Mouse (Mus musculus) intestine, postnatal 0 days (tissue): Measurements from ENCODE around the gene Atp6v0e. TPM values are rescaled to one million over a fixed set of nuclear protein-coding genes. Genes with fewer than 3 reads are reported as not detected.

Experiments used
- ATAC-seq: fragments of 200-750 bp; cut with Nextera tagmentation; 2 replicates; pipeline ENCODE4 v1.8.0; 2017; ENCODE audit warnings: mild to moderate bottlenecking, moderate TSS enrichment, moderate library complexity
- H3K27ac ChIP-seq: fragments of 300-500 bp; sonication (generic); 2 replicates; pipeline ENCODE4 v1.5.1; 2014; ENCODE audit warnings: mild to moderate bottlenecking, low read depth, low read length, moderate library complexity
- H3K27me3 ChIP-seq: fragments of 300-500 bp; sonication (generic); replicated peaks from 2 replicates; pipeline ENCODE4 v1.6.1; 2014; ENCODE audit warnings: low read length, mixed read lengths; ENCODE audit not compliant: control insufficient read depth, insufficient read depth
- H3K36me3 ChIP-seq: fragments of 300-500 bp; sonication (generic); 2 replicates; pipeline ENCODE4 v1.6.1; 2014; ENCODE audit warnings: mild to moderate bottlenecking, moderate library complexity; ENCODE audit not compliant: control insufficient read depth, insufficient read depth
- H3K4me1 ChIP-seq: fragments of 300-500 bp; sonication (generic); replicated peaks from 2 replicates; pipeline ENCODE4 v1.6.1; 2014; ENCODE audit warnings: antibody characterized with exemption, low read length, mixed read lengths; ENCODE audit not compliant: control insufficient read depth, insufficient read depth
- H3K4me2 ChIP-seq: fragments of 300-500 bp; sonication (generic); replicated peaks from 2 replicates; pipeline ENCODE4 v1.6.1; 2014; ENCODE audit warnings: low read depth, mild to moderate bottlenecking, moderate library complexity
- H3K4me3 ChIP-seq: fragments of 300-500 bp; sonication (generic); 2 replicates; pipeline ENCODE4 v1.5.1; 2014; ENCODE audit warnings: low read depth, low read length
- H3K9ac ChIP-seq: fragments of 300-500 bp; sonication (generic); 2 replicates; pipeline ENCODE4 v1.6.1; 2014; ENCODE audit warnings: mild to moderate bottlenecking, low read depth, low read length
- H3K9me3 ChIP-seq: fragments of 300-500 bp; sonication (generic); 2 replicates; pipeline ENCODE4 v1.6.1; 2016; ENCODE audit warnings: mixed run types; ENCODE audit not compliant: control insufficient read depth
- CTCF ChIP-seq: sonication (generic); IDR thresholded peaks from 2 replicates; pipeline ENCODE4 v1.5.1; 2016; ENCODE audit warnings: low read depth, mild to moderate bottlenecking, control low read depth, antibody characterized with exemption, moderate library complexity
- WGBS: fragments of 180-500 bp; shearing (Covaris S2); extraction: QIAGEN DNeasy Blood & Tissue Kit; methylation state at CpG from one replicate; pipeline ENCODE4 v1.1.7; 2014; 5-methylcytosine and 5-hydroxymethylcytosine counted together
- polyA plus RNA-seq: library from polyadenylated mRNA; unstranded; fragments of >200 nt; fragmentation: Nextera tagmentation; extraction: Ambion mirVana; gene quantifications from 2 replicates; pipeline ENCODE4 v1.2.1, GENCODE M21; 2015

Atp6v0e gene
- polyA plus RNA-seq, 1 experiment from 2014 or later = 571 TPM

DNA sequence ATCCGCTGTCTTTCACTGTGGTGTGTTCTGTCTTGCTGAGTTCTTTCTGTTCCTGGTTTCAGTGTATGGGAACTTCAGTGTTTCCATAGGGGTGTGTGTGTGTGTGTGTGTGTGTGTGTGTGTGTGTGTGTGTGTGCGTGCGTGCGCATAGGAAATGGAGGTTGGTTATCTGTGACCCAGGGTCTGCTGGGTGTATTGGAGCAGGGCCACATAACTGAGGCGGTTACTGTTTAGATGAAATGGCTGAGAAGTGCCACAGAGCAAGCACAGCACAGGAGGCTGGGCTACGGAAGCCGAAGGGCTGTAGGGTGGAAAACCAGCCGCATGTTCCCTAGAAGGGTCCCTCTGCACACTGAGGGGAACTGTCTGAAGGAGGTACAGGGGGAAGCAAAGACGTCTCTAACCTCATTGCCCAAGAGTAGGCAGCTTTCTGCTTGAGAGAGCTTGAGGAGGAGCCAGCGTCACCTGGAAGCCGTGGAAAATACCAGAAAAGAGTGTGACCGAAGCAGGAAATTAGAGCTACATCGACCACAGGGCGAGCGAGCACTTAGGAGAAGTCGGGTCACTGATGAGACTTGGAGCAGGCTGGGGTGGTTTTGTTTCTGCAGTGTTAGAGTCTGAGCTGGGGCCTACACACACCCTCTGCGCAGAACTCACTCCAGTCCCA, 23.4 kb downstream of the Atp6v0e start:
- Histone ChIP-seq H3K9ac (no peak overlapping the region), H3K27ac (no peak overlapping the region), H3K9me3 (no peaks in the 10 kb centered on the region), H3K4me2 (no peak overlapping the region), H3K36me3 (peaks cover 16% of the 10 kb centered on the region; the same call in 1 of the 2 replicates), H3K4me3 (no peak overlapping the region), H3K27me3 (no peaks in the 10 kb centered on the region), H3K4me1 (no peaks in the 10 kb centered on the region)
- WGBS = 87% methylated on average over 17 of the region's 17 CpGs
- ATAC-seq = no peak
- no peak for TF ChIP-seq CTCF

GRCm38 (mm10) chr17:26688795-26689735, 26.0 kb downstream of the Atp6v0e start:
- Histone ChIP-seq H3K27ac (no peak overlapping the region), H3K27me3 (no peaks in the 10 kb centered on the region), H3K9me3 (no peaks in the 10 kb centered on the region), H3K4me1 (no peaks in the 10 kb centered on the region), H3K9ac (no peak overlapping the region), H3K4me3 (no peak overlapping the region), H3K36me3 (peaks cover 16% of the 10 kb centered on the region; the same call in 1 of the 2 replicates), H3K4me2 (no peak overlapping the region)
- 71% methylated on average over 8 of the region's 8 CpGs for WGBS
- no peak for TF ChIP-seq CTCF
- no peak for ATAC-seq

DNA sequence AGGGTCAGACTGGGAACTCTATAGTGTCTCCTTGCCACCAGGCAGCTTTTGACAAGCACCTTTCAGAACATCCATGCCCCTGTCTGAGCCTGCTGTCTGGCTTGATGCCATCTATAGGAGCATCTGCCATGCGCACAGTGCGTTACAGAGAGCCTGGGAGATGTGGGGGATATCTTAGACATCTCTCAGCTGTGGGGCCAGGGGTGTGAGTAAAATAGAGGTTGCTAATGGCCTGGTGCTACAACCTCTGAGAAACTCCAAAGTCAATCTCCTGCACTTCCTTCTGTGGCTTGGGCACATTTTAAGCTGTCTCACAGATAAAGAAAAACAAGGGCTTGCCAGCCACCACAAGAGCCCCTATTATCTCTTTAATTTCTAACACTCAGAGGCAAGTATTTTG, 26.8 kb downstream of the Atp6v0e start:
- WGBS = 80% methylated on average over 2 of the region's 2 CpGs
- no peak for TF ChIP-seq CTCF

GRCm38 (mm10) chr17:26690236-26690635, 27.2 kb downstream of the Atp6v0e start:
- H3K9ac ChIP-seq = no peak overlapping the region
- no peak for ATAC-seq
- WGBS = 85% methylated on average over 5 of the region's 5 CpGs

More for the DNA sequence above, 26.8 kb downstream of the Atp6v0e start:
- Histone ChIP-seq H3K9me3 (no peaks in the 10 kb centered on the region), H3K27me3 (no peaks in the 10 kb centered on the region), H3K9ac (no peak overlapping the region), H3K27ac (no peak overlapping the region), H3K36me3 (peaks cover 14% of the 10 kb centered on the region), H3K4me2 (no peak overlapping the region), H3K4me1 (no peaks in the 10 kb centered on the region), H3K4me3 (no peak overlapping the region)
- ATAC-seq = no peak

GRCm38 (mm10) chr17:26691110-26691509, 28.1 kb downstream of the Atp6v0e start:
- no peak for ATAC-seq
- H3K4me1 ChIP-seq = no peaks in the 10 kb centered on the region
- H3K4me3 ChIP-seq = no peak overlapping the region
- no peak overlapping the region for H3K27ac ChIP-seq
- 92% methylated on average over 7 of the region's 7 CpGs for WGBS
- TF ChIP-seq CTCF = no peak
- H3K27me3 ChIP-seq = no peaks in the 10 kb centered on the region
- H3K9me3 ChIP-seq = no peaks in the 10 kb centered on the region
- H3K4me2 ChIP-seq = no peak overlapping the region
- H3K36me3 ChIP-seq = peaks cover 14% of the 10 kb centered on the region
- no peak overlapping the region for H3K9ac ChIP-seq

More at GRCm38 (mm10) chr17:26690236-26690635, 27.2 kb downstream of the Atp6v0e start:
- Histone ChIP-seq H3K4me1 (no peaks in the 10 kb centered on the region), H3K36me3 (peaks cover 9% of the 10 kb centered on the region), H3K9me3 (no peaks in the 10 kb centered on the region), H3K27me3 (no peaks in the 10 kb centered on the region), H3K27ac (no peak overlapping the region), H3K4me3 (no peak overlapping the region), H3K4me2 (no peak overlapping the region)
- no peak for TF ChIP-seq CTCF

GRCm38 (mm10) chr17:26693424-26693823, 30.4 kb downstream of the Atp6v0e start:
- Histone ChIP-seq H3K4me3 (no peak overlapping the region), H3K9ac (no peak overlapping the region), H3K9me3 (no peaks in the 10 kb centered on the region), H3K36me3 (peaks cover 28% of the 10 kb centered on the region), H3K4me2 (no peak overlapping the region), H3K27me3 (no peaks in the 10 kb centered on the region), H3K4me1 (no peaks in the 10 kb centered on the region), H3K27ac (no peak overlapping the region)
- 67% methylated on average over 7 of the region's 7 CpGs for WGBS
- no peak for ATAC-seq
- no peak for TF ChIP-seq CTCF
